26 mouse cellular contexts compared by ENCODE assay signal in the genomic region with DNA sequence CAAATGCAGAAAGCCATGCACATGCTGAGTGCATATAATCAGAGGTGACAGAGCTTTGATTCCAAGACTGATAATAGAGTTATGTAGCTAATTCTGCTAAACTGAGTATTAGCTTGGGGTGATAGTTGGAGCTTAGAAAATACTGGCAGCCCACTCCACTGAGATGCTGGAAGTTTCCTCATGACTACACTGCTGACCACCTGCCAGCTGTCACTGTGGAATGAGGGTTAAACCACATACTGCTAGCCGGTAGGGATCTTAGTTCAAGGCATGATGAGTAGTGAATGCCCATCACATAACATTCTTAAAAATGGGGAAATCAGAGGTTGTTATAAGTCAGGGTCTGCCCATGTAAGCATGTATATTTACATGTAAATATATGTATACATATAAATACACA.
DNase-seq lines count a peak whose midpoint lies in the region; ATAC-seq and TF ChIP-seq lines count a peak whose summit lies in the region.
"Had no signal": no experiment of that assay in that cellular context is flagged by ENCODE, and none has a peak within 500 bp of the region (broad histone marks: within the 10 kb centered on the region; RNA-seq: fewer than 3 reads in every experiment).

No protein-coding gene starts in this region.

- no peaks in the 10 kb centered on the region for H3K9me3 ChIP-seq in hindbrain, postnatal 0 days (ENCODE audit: low read length)
- H3K9me3 ChIP-seq in hindbrain, embryonic 16.5 days (ENCODE audit: control insufficient read depth, low read length): no peaks in the 10 kb centered on the region
- 0 out of 2 replicates have a peak, but pooled peaks cover 8% of the 10 kb centered on the region for H3K9me3 ChIP-seq in midbrain, embryonic 10.5 days (replicated peaks)
- H3K9me3 ChIP-seq: forebrain, embryonic 13.5 days; heart, embryonic 15.5 days; hindbrain, embryonic 13.5 days had no signal

- H3K4me3 ChIP-seq in hindbrain, postnatal 0 days (ENCODE audit: low read length): no peak overlapping the region
- no peak overlapping the region for H3K4me3 ChIP-seq in hindbrain, embryonic 16.5 days (ENCODE audit: low read length)
- no peak overlapping the region for H3K4me3 ChIP-seq in midbrain, embryonic 10.5 days
- H3K4me3 ChIP-seq: forebrain, embryonic 10.5 days; forebrain, embryonic 13.5 days; heart, adult 2 months; heart, embryonic 12.5 days; heart, embryonic 15.5 days; hindbrain, embryonic 10.5 days; hindbrain, embryonic 13.5 days had no signal

- H3K4me1 ChIP-seq in hindbrain, postnatal 0 days (ENCODE audit: insufficient read depth, low read length): no peaks in the 10 kb centered on the region
- no peaks in the 10 kb centered on the region for H3K4me1 ChIP-seq in hindbrain, embryonic 16.5 days (ENCODE audit: control insufficient read depth, insufficient read depth, low read depth, low read length)
- H3K4me1 ChIP-seq in midbrain, embryonic 10.5 days: no peaks in the 10 kb centered on the region
- H3K4me1 ChIP-seq: forebrain, embryonic 10.5 days; forebrain, embryonic 13.5 days; hindbrain, embryonic 10.5 days; hindbrain, embryonic 13.5 days had no signal

- no peaks in the 10 kb centered on the region for H3K27me3 ChIP-seq in hindbrain, postnatal 0 days (ENCODE audit: insufficient read depth, low read length)
- H3K27me3 ChIP-seq in hindbrain, embryonic 16.5 days (replicated peaks; ENCODE audit: control insufficient read depth, insufficient read depth, low read length): no peaks in the 10 kb centered on the region
- H3K27me3 ChIP-seq in midbrain, embryonic 10.5 days (ENCODE audit: low read depth, poor library complexity, severe bottlenecking): no peaks in the 10 kb centered on the region
- H3K27me3 ChIP-seq: forebrain, embryonic 13.5 days; heart, embryonic 12.5 days; heart, embryonic 15.5 days; hindbrain, embryonic 13.5 days had no signal

- no peaks in the 10 kb centered on the region for H3K36me3 ChIP-seq in hindbrain, postnatal 0 days (ENCODE audit: insufficient read depth, low read length)
- H3K36me3 ChIP-seq in hindbrain, embryonic 16.5 days (ENCODE audit: control insufficient read depth, insufficient read depth, low read length): no peaks in the 10 kb centered on the region
- H3K36me3 ChIP-seq in midbrain, embryonic 10.5 days: no peaks in the 10 kb centered on the region
- H3K36me3 ChIP-seq: forebrain, embryonic 10.5 days; heart, embryonic 12.5 days; heart, embryonic 15.5 days; hindbrain, embryonic 10.5 days; hindbrain, embryonic 13.5 days had no signal

- 55% methylated on average over 1 of the region's 1 CpGs for WGBS in hindbrain, postnatal 0 days
- 78% methylated on average over 1 of the region's 1 CpGs for WGBS in hindbrain, embryonic 16.5 days
- WGBS in midbrain, embryonic 10.5 days: 81% methylated on average over 1 of the region's 1 CpGs

- H3K4me2 ChIP-seq in hindbrain, postnatal 0 days (ENCODE audit: low read depth, low read length): no peak overlapping the region
- no peak overlapping the region for H3K4me2 ChIP-seq in hindbrain, embryonic 16.5 days (ENCODE audit: low read length)
- H3K4me2 ChIP-seq: forebrain, embryonic 13.5 days; heart, embryonic 12.5 days; heart, embryonic 15.5 days; hindbrain, embryonic 13.5 days had no signal

- TF ChIP-seq CTCF in hindbrain, postnatal 0 days (IDR thresholded peaks at IDR 0.05; ENCODE audit: low read depth): no peak

- no peak overlapping the region for H3K9ac ChIP-seq in hindbrain, postnatal 0 days (replicated peaks; ENCODE audit: low read length)
- no peak overlapping the region for H3K9ac ChIP-seq in hindbrain, embryonic 16.5 days (ENCODE audit: low read depth, low read length)
- H3K9ac ChIP-seq: forebrain, embryonic 13.5 days; heart, embryonic 12.5 days; heart, embryonic 15.5 days; hindbrain, embryonic 13.5 days had no signal

- ATAC-seq in cerebellum, adult (ENCODE audit: insufficient number of reproducible peaks, low FRiP score, low TSS enrichment): no peak
- ATAC-seq in hindbrain, postnatal 0 days: no peak
- ATAC-seq in hindbrain, embryonic 16.5 days: no peak
- ATAC-seq: activated CD4-positive, CD25-positive, alpha-beta regulatory T cell, adult 4 months; CD4-positive, CD25-positive, alpha-beta regulatory T cell, adult 4 months; forebrain, embryonic 13.5 days; forebrain, embryonic 16.5 days; intestine, postnatal 0 days had no signal

- DNase-seq in cerebellum, postnatal 10 days: peak; percentile 68 to 74
- DNase-seq in hindbrain, postnatal 0 days (ENCODE audit: low spot score): peak; percentile 21
- DNase-seq in Muller cell, postnatal 12 days (ENCODE audit: inconsistent ontology term): peak; percentile 84
- DNase-seq in midbrain, embryonic 10.5 days (ENCODE audit: low spot score): no peak
- DNase-seq: adrenal gland, adult 8-10 months; adrenal gland, postnatal 25 days; B cell, adult 2 months; cerebellum, adult 2 months; cerebellum, adult 9-11 months; gastrocnemius, postnatal 10 days; gastrocnemius, postnatal 36 days; heart, adult 2 months; heart, postnatal 10 days; heart, postnatal 36 days had no signal

- no peak overlapping the region for H3K27ac ChIP-seq in hindbrain, postnatal 0 days
- no peak overlapping the region for H3K27ac ChIP-seq in hindbrain, embryonic 16.5 days (ENCODE audit: low read depth, low read length)
- no peak overlapping the region for H3K27ac ChIP-seq in midbrain, embryonic 10.5 days (replicated peaks)
- H3K27ac ChIP-seq: forebrain, embryonic 10.5 days; forebrain, embryonic 13.5 days; heart, adult 2 months; heart, embryonic 15.5 days; hindbrain, embryonic 10.5 days; hindbrain, embryonic 13.5 days had no signal
